16 mouse cellular contexts compared by ENCODE assay signal in the genomic region with DNA sequence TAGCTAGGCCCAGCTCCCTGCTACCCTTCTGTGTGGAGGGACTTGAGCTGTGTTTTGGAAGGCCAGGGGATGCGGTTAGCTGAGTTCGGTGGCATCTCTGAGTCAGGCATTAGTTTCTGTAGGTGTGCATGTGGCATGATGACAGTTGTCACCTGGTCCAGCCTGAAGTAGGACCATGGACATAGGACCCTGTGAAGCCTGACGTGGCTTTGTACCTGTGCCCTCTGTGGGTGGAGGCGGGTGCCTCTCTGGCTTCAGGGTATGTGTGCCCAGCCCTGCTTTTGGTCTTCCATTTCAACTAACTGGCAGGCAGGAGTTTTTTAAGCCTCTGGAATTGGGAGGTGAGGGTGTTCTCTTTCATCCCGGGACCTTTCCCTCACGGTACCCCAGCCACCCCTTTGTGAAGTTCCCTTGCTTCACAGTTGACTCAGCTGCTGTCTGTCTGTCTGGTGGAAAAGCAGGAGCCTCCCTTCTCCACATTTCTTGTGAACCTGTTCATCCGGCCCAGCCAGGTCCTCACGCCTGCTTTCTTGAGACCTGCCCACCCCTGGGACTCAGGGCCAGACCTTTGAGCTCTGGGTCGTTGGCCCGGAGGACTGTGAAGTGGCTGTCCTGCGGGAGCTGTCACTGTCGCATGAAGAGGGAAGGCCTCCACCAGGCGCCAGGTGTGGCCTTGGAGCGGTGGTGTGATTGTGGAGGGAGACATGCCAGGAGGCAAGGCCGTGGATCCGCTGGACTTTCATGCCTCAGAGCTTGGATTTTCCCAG. TPM values are rescaled to one million over a fixed set of nuclear protein-coding genes. Genes with fewer than 3 reads are reported as not detected.
A peak's percentile ranks its signal among the peaks of the same experiment; 100 is the strongest.
DNase-seq lines count a peak whose midpoint lies in the region; ATAC-seq and TF ChIP-seq lines count a peak whose summit lies in the region.
"Had no signal": no experiment of that assay in that cellular context is flagged by ENCODE, and none has a peak within 500 bp of the region (broad histone marks: within the 10 kb centered on the region; RNA-seq: fewer than 3 reads in every experiment).

No protein-coding gene starts in this region.

- no peaks in the 10 kb centered on the region for H3K9me3 ChIP-seq in kidney, embryonic 15.5 days (replicated peaks)
- H3K9me3 ChIP-seq: forebrain, embryonic 13.5 days; midbrain, embryonic 12.5 days had no signal

- no peak for ATAC-seq in kidney, embryonic 15.5 days (replicated peaks; ENCODE audit: low FRiP score)
- ATAC-seq: forebrain, embryonic 13.5 days; hindbrain, embryonic 16.5 days had no signal

- H3K4me2 ChIP-seq in kidney, embryonic 15.5 days: no peak overlapping the region
- H3K4me2 ChIP-seq: forebrain, embryonic 13.5 days; midbrain, embryonic 12.5 days had no signal

- DNase-seq in adrenal gland, postnatal 14 days: peak; percentile 55
- DNase-seq in adrenal gland, adult 8-10 months: no peak
- DNase-seq in kidney, adult 9 months: peak; percentile 51
- DNase-seq in kidney, postnatal 36 days: peak; percentile 51 to 57
- no peak for DNase-seq in heart, adult 18-20 months
- no peak for DNase-seq in frontal cortex, adult 2 months (ENCODE audit: extremely low spot score in 1 of 2, low spot score in 1 of 2)
- DNase-seq: cerebellum, adult 18-20 months; heart, postnatal 10 days; right cerebral cortex, adult 18-20 months; thymus, postnatal 4 days had no signal

- H3K27me3 ChIP-seq in kidney, embryonic 15.5 days: no peaks in the 10 kb centered on the region
- H3K27me3 ChIP-seq in small intestine, adult 2 months (ENCODE audit: control insufficient read depth, insufficient read depth, low read length): no peaks in the 10 kb centered on the region
- H3K27me3 ChIP-seq: forebrain, embryonic 13.5 days had no signal

- TF ChIP-seq POLR2A in small intestine, adult 2 months (IDR thresholded peaks at IDR 0.05; ENCODE audit: low read depth, low read length): peak; percentile 15; the same call in 1 of the 2 replicates

- H3K36me3 ChIP-seq in kidney, embryonic 15.5 days: no peaks in the 10 kb centered on the region
- H3K36me3 ChIP-seq in small intestine, adult 2 months (ENCODE audit: control insufficient read depth, insufficient read depth, low read length): no peaks in the 10 kb centered on the region
- H3K36me3 ChIP-seq: midbrain, embryonic 12.5 days had no signal

- WGBS in kidney, embryonic 15.5 days: 72% methylated on average over 16 of the region's 16 CpGs
- 38% methylated on average over 16 of the region's 16 CpGs for WGBS in small intestine, adult 2 months

- no peak overlapping the region for H3K9ac ChIP-seq in kidney, embryonic 15.5 days
- H3K9ac ChIP-seq: forebrain, embryonic 13.5 days; midbrain, embryonic 12.5 days had no signal

- H3K4me3 ChIP-seq in kidney, embryonic 15.5 days (replicated peaks): no peak overlapping the region
- peak overlapping the region; percentile 40 for H3K4me3 ChIP-seq in small intestine, adult 2 months (ENCODE audit: low read depth, low read length)
- H3K4me3 ChIP-seq: forebrain, embryonic 13.5 days; midbrain, embryonic 12.5 days; myocyte had no signal

- TF ChIP-seq CTCF in small intestine, adult 2 months (IDR thresholded peaks at IDR 0.05; ENCODE audit: extremely low read depth, insufficient read length, insufficient replicate concordance, low read depth, low read length): no peak

- H3K27ac ChIP-seq in kidney, embryonic 15.5 days: no peak overlapping the region
- peak overlapping the region; percentile 92 for H3K27ac ChIP-seq in small intestine, adult 2 months (ENCODE audit: insufficient read depth, low read depth, low read length)
- H3K27ac ChIP-seq: forebrain, embryonic 13.5 days; midbrain, embryonic 12.5 days had no signal

- peaks cover 71% of the 10 kb centered on the region for H3K4me1 ChIP-seq in kidney, embryonic 15.5 days
- peaks cover 60% of the 10 kb centered on the region for H3K4me1 ChIP-seq in small intestine, adult 2 months (ENCODE audit: control insufficient read depth, insufficient read depth, insufficient read length, low read length)

RNA-seq across cellular contexts. Expression of a gene that starts 16.9 kb away (rescaled TPM):
- 16.1 and 17.5 TPM in 2 replicates for total RNA-seq in adrenal gland, postnatal 14 days (2021)
- total RNA-seq in adrenal gland, adult 8-10 months (2022): 10 to 100 TPM; 15.4 to 22.2 (median 17.5) TPM
- 14.1 and 17.4 TPM in 2 replicates for polyA plus RNA-seq in kidney, embryonic 15.5 days (2015; fragmentation: Nextera tagmentation; extraction: Ambion mirVana)
- polyA plus RNA-seq in small intestine, adult 2 months (2012; rRNA removed): 10.5 and 25.1 TPM in 2 replicates
- total RNA-seq in heart, adult 18-20 months (2021): 10 to 100 TPM; 32.6 to 32.7 TPM
- polyA plus RNA-seq in frontal cortex, adult 2 months (2012; rRNA removed): 32.2 and 39.5 TPM in 2 replicates

RNA-seq across cellular contexts. Expression of a gene that starts 40.8 kb away (rescaled TPM):
- 4.5 and 4.6 TPM in 2 replicates for total RNA-seq in adrenal gland, postnatal 14 days (2021)
- 10 to 100 TPM in 2 of 4 experiments, 1 to 10 TPM in 2; 5.2 to 16.1 (median 8.7) TPM for total RNA-seq in adrenal gland, adult 8-10 months (2022)
- polyA plus RNA-seq in kidney, embryonic 15.5 days (2015; fragmentation: Nextera tagmentation; extraction: Ambion mirVana): 3.7 and 3.9 TPM in 2 replicates
- 2.9 and 4.7 TPM in 2 replicates for polyA plus RNA-seq in small intestine, adult 2 months (2012; rRNA removed)
- 1 to 10 TPM; 5.0 to 5.1 TPM for total RNA-seq in heart, adult 18-20 months (2021)
- 1.9 and 2.6 TPM in 2 replicates for polyA plus RNA-seq in frontal cortex, adult 2 months (2012; rRNA removed)

Comparison
In these comparisons a context has a peak if more than half of its experiments do, and no peak if none do; other contexts are left out.
1. DNase-seq: peak in adrenal gland, postnatal 14 days (single experiment), kidney, adult 9 months (single experiment) and kidney, postnatal 36 days (2 of 2); none in adrenal gland, adult 8-10 months (single experiment), heart, adult 18-20 months (0 of 2) and frontal cortex, adult 2 months (0 of 2).